Mouse (Mus musculus) myocyte (in vitro differentiated cells): ENCODE measurements at regions not wholly inside any gene's neighbourhood (a gene's known extent, or its start where the extent isn't known, plus 50 kb on each side); places are given as distances from the start of the nearest gene placed in this dataset.

ENCODE experiments used
- CEBPB ChIP-seq: IDR thresholded peaks from 2 replicates; pipeline ENCODE4 v1.6.1; 2011; ENCODE audit warnings: mild to moderate bottlenecking, moderate library complexity; ENCODE audit not compliant: poor library complexity, insufficient read depth, severe bottlenecking
- POLR2A ChIP-seq: IDR thresholded peaks from one replicate; pipeline ENCODE4 v1.6.1; 2011; ENCODE audit warnings: low read depth, mild to moderate bottlenecking, control low read depth, moderate library complexity; ENCODE audit not compliant: insufficient read length
- TCF12 ChIP-seq: IDR thresholded peaks from one replicate; pipeline ENCODE4 v1.6.1; 2011; ENCODE audit warnings: mild to moderate bottlenecking, control low read depth; ENCODE audit not compliant: poor library complexity, insufficient read depth, severe bottlenecking
- USF1 ChIP-seq: IDR thresholded peaks from one replicate; pipeline ENCODE4 v1.6.1; 2011; ENCODE audit warnings: low read depth, mild to moderate bottlenecking, control low read depth, moderate library complexity

DNA sequence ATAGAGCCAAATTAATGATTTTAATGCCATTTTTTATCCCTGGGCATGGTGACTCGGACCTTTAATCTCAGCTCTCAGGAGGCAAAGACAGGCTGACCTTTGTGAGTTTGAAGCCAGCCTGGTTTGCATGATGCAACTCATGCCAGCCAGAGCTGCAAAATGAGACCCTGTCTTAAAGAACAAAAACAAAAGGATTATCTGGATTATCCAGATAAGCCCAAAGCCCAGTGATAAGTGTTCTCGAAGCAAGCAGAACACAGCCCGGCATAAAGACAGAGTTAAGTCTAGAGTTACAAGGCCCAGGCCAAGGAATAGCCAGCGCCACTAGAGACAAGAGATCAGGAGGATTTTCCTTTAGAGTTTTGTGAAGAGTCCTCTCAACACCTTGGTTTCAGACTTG lies 54.8 kb upstream of the Pkdcc start:
- TF ChIP-seq USF1 (no peak), TCF12 (no peak), POLR2A (no peak), CEBPB (no peak)
